Mouse (Mus musculus) 3T3-L1 (cell line): Measurements from ENCODE around the gene Cfap45.

ENCODE experiments used
- DNase-seq: peaks from one replicate; pipeline ENCODE4 v3.0.0-alpha.2; 2015; ENCODE audit warnings: low read depth, low spot score

The Cfap45 gene

DNA sequence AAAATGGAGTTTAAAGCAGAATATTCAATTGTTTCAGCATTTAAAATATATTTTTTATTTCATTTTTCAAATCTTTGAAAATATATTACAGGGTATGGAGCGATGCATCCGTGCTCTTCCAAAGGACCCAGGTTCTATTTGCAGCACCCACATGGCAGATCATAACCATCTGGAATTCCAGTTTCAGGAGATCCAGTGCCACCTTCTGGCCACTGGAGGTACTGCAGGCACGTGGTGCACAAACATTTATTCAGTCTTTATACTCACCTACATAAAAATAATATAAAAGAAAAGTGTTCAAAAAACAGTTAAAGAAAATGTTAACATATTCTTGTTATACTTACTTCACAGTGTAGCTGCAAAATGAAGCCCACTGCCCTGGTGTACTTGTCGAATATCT, 2.6 kb upstream of the Cfap45 start:
- DNase-seq = no peak

DNA sequence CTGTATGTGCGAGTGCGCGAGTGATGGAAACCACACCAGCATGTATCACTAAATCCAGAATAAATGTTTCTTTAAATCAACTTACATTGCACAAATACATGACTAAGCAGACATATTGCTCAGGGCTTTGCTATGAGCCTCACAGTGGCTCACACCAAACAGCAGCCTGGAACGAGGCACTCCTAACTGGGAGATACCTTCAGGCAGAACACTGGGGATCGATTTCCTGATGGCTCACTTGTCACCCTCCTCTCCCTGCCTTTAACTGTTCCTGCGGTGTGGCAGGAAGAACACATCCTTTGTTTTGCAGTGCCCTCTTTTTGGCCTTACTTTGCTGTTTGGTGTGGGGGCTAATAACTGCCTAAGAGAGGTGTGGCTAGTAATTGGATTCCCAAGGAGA, 957 bp upstream of the Cfap45 start:
- DNase-seq = peak; percentile 57

GRCm38 (mm10) chr1:172522524-172522923, 1.9 kb downstream of the Cfap45 start:
- DNase-seq = no peak

DNA sequence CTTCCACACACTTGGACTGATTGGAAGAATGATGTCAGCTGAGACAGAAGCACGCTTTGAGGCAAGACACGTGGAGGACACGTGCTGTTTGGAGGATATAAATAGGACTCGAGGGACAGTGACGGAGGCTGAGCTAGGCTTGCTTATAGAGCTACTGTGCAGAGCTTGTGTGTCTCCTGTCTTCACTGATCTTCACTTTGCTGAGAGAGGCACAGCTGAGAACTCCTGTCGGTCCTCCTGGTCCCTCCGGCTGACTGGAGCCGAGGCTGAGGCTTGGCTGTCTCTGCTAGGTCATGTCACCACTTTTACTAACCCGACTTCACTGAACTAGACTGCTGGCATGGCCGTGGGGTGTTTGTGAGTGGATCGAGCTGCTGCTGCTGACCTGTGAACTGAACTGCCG, 3.1 kb downstream of the Cfap45 start:
- no peak for DNase-seq

- DNase-seq = no peak
These were observed 4.6 kb downstream of the Cfap45 start for GRCm38 (mm10) chr1:172525027-172525764.

DNA sequence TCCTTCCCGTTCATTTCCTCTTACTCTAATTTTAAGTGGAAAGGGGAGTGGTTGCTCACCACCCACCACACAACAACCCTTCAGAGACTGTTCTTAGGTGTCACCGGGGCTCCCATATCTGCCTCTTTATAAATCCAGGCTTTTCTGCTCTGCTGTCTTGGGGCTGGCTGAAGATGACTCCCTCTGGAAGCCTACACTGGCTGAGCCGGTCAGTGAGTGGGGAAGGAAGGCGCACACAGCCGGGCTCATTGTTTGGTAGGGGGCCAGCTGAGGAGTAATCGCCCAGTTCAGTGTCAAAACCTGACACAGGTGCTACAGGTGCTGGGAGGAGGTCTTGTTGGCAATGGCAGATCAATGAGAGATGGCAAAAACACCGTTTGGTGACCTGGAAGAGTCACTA, 5.4 kb downstream of the Cfap45 start:
- DNase-seq = no peak

DNA sequence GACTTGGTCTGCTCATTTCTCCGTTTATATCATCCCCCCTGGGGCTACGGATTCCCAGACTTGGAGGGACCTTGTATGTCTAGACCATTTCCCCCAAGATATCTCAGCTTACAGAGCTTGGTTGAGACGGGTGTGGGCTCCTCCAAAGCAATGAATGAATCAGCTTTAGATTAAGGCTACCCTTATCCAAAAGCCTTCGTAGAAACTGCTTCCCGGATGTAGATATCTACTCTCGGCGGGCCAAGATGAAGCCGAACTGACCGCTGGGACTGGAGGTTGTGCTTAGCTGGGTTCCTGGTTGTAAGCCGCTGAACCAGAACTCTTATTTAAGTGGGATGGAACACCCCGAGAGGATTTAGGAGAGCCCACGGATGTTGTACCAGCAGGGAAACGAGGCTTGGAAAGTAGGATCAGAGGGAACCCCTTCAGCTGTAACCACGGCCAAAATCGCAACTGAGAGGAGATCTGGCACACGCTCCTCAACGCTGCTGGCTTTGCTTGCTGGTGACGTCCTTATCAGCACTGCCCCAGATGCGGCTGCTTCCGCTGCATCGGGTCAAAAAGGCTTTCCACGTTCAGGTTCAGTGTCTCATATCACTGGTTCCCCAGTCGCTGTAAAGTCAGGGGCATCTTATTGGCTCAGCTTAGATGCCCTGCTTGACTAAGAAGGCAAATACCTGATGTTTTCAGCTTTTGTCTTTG, 5.9 kb downstream of the Cfap45 start:
- no peak for DNase-seq

- DNase-seq = no peak
These were observed 6.8 kb downstream of the Cfap45 start for GRCm38 (mm10) chr1:172527431-172527830.

DNA sequence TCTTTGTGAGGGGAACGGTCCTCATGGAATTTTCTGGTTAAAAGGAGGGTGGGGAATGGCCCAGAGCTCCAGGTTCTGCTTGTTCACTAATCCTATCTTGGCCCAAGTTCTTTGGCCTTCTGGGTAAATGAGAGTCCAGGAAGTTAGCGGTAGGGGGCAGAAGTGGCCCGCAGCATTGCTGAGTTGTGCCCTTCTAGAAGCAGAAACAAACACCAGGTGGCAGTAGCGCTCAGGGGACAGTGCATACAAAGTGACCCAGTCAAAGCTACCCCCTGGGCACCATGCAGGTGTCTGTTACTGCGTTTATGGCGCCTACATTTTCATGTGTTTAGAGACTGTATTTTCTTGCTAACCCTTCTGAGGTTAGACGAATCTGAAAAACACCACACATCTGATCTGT, 8.1 kb downstream of the Cfap45 start:
- peak; percentile 90 for DNase-seq

DNA sequence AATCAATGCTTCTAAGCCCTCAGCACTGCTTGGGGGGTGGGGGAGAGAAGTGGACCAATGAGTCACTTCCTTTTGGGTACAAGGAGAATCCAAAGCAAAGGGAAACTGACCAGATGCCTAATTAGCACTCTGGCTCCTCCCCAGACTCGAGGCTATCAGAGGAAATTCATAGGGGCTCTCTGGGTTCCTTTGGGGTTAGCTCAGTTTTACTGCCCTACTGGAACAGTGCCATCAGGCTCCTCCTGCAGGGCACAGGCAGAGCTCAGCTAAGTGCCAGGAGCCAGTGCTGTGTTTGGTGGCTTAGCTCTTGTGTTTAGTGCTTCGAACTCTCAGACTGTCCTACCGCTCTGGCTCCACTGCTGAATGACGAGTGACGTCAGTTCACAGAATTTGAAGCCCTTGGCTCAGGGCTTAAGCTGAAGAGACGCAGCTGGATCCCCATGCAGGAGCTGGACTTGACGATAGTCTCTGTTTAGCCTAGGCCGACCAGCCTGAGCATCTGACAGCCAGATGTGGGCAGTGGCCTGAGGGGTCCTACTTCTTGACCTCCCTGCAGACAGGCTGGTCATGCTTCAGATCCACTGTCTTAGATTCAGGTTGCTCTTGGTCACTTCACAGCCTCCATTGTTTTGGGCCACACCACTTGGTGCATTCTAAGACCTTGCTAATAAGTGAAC, 10.1 kb downstream of the Cfap45 start:
- peak; percentile 59 for DNase-seq

GRCm38 (mm10) chr1:172532551-172532950, 11.9 kb downstream of the Cfap45 start:
- no peak for DNase-seq

DNA sequence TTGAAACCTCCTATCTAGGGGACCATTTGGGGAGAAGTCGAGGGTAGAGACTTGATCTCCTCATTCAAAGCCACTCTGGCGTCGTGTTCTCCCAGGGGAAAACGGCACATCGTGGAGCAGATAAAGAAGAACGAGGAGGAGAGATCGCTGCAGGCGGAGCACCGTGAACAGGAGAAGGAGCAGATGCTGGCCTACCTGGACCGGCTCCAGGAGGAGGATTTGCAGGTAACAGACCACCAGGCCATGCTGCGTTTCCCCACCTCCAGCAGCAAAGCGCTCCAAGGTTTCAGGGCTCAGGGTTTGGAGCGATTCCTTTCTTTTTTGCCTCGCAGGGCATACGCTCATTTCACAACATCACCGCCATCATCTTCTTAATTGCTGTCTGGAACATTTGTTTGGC, 14.5 kb downstream of the Cfap45 start:
- no peak for DNase-seq

DNA sequence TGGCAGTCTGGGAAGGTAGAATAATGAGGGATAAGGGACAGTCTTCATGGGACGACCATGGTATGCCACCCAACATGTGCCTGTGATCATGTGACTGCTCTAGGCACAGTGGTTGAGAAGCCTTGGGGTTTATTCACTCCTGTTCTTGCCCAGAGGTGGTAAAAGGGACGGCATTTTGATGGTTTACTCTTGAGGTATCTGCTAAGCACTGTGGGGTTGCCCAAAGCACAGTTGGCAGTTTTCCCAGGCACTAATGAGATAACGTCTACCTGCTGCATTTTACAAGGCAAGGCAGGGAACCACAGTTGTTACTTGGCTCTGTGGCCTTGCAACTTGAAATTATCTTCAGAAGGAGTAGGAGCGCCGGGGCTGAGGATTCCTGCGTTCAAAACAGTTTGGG, 19.2 kb downstream of the Cfap45 start:
- no peak for DNase-seq

DNA sequence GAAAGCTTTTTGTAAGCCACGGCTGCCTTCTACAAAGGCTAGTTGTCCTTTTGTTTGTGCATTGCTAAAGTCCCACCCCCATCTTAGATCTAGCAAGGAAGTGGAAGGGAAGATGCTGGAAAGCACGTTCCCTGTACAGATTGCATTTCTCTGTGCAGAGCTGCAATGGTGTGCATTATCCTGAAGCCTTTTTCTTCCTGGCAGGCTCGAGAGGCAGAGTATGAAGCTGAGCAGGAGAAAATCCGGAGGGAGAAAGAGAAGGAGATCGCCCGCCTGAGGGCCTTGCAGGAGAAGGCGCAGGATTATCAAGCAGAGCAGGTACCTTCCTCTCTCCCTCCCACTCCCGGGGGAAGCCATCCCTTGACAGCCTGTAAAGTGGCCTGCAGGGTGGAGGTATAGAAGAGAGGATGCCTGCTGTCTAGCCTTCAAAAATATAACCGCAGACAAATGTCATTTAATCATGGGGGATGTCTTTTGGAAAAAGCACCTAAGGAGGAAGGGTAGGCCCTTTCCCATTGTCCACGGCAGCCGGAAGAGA, 19.8 kb downstream of the Cfap45 start:
- DNase-seq = no peak

DNA sequence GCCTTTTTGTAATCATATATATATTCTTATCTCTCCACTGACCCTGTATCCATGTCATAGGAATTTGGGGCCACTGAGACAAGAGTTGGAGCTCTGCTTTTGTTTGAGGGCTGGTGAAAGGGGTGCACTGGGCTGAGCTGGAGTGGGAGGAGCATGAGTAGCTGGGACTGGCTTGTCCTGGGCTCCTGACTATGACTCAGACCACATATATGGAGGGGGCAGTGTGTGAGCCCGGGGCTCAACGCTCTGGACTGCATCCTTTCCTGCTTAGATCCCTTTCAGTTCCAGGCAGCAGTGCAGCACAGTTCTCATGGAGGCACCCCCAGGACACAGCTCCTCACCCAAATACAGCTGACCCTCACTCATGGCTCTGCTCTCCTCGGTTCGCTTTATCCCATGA, 25.5 kb downstream of the Cfap45 start:
- peak; percentile 64 for DNase-seq

GRCm38 (mm10) chr1:172548501-172548900, 27.9 kb downstream of the Cfap45 start:
- DNase-seq = no peak

GRCm38 (mm10) chr1:172549314-172549713, 28.7 kb downstream of the Cfap45 start:
- no peak for DNase-seq

DNA sequence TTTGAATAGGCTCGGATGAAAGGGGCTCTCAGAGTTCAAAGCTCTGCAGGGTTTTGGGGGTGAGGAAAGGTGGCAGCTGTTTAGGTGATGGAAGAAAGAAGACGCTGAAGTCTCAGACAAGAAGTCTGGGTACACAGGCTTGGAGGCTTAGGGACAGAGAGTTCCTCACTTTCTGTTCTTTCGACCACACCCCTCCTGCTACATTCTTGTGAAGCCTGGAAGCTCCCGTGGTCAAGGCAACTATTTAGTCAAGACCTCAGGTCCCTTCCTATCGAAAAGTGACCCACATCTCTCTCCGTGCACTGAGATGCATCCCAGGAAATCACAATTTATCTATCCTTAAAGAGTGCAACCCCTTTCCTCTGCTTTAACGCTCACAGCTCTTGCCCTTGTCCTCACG, 29.1 kb downstream of the Cfap45 start:
- DNase-seq = no peak

- no peak for DNase-seq
These were observed 29.9 kb downstream of the Cfap45 start for GRCm38 (mm10) chr1:172550551-172550951.

- DNase-seq = no peak
These were observed 30.4 kb downstream of the Cfap45 start for GRCm38 (mm10) chr1:172551009-172551408.

- DNase-seq = no peak
These were observed 32.0 kb downstream of the Cfap45 start for GRCm38 (mm10) chr1:172552623-172553022.

GRCm38 (mm10) chr1:172555638-172556037, 35.0 kb downstream of the Cfap45 start, which contains the start of gene Vsig8:
Gene Vsig8 (plus strand): TSS chr1:172555938.
- no peak for DNase-seq
